Mouse (Mus musculus) ES-Bruce4 (cell line): ENCODE data around the gene Nat8f5. TPM values are rescaled to one million over a fixed set of nuclear protein-coding genes. Genes with fewer than 3 reads are reported as not detected.
"Not testable (repeated sequence)": the region's sequence is repeated elsewhere in the genome, so short reads cannot be mapped to it uniquely, and the experiment has no call there.

Source experiments
- H3K27ac ChIP-seq: 2 replicates; pipeline ENCODE4 v1.5.1; 2012; ENCODE audit warnings: low read length, inconsistent platforms; ENCODE audit not compliant: insufficient read depth
- H3K27me3 ChIP-seq: 2 replicates; pipeline ENCODE4 v1.6.1; 2012; ENCODE audit warnings: mild to moderate bottlenecking, low read length, inconsistent platforms; ENCODE audit not compliant: control insufficient read depth, poor library complexity, insufficient read depth, severe bottlenecking
- H3K36me3 ChIP-seq: 2 replicates; pipeline ENCODE4 v1.6.1; 2012; ENCODE audit warnings: inconsistent platforms, mild to moderate bottlenecking, low read length, moderate library complexity; ENCODE audit not compliant: control insufficient read depth, poor library complexity, insufficient read depth, severe bottlenecking
- H3K4me1 ChIP-seq: one replicate; pipeline ENCODE4 v1.8.1; 2011; ENCODE audit warnings: low read length; ENCODE audit not compliant: control insufficient read depth, insufficient read depth
- H3K4me3 ChIP-seq: 2 replicates; pipeline ENCODE4 v1.5.1; 2011; ENCODE audit warnings: low read depth, mild to moderate bottlenecking, low read length
- H3K9ac ChIP-seq: 2 replicates; pipeline ENCODE4 v1.6.1; 2012; ENCODE audit warnings: low read depth, mild to moderate bottlenecking, inconsistent platforms; ENCODE audit not compliant: poor library complexity, severe bottlenecking
- H3K9me3 ChIP-seq: replicated peaks from 2 replicates; pipeline ENCODE4 v1.6.1; 2012; ENCODE audit warnings: mild to moderate bottlenecking, low read length, inconsistent platforms; ENCODE audit not compliant: control insufficient read depth, poor library complexity, insufficient read depth, severe bottlenecking
- polyA plus RNA-seq: library from polyadenylated mRNA; stranded (reverse); fragments of >200 nt; gene quantifications from 2 replicates; pipeline ENCODE4 v1.2.4, GENCODE M21; 2011; ENCODE audit warnings: low read depth; ENCODE audit not compliant: missing spikeins, insufficient read depth, insufficient read length

Gene Nat8f5
- polyA plus RNA-seq, 1 experiment: not detected

DNA sequence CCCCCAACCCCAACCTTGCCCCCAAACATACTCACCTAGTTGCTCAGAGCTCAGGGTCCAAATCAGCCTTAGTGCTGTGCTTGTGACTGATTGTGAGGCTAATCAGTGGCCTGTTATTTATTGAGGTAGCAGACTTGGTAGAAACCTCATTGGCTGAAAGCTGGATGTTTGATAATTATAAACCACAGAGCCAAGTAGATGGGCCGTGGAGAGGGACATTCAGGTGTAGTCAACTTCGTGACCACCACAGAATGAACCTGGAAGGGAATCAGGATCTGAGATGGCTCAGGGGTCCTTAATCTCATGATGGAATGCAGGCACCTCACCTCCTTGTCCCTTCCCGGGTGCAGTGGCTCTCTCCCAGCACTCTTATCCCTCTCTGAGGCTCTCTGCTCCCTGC lies 11.0 kb downstream of the Nat8f5 start:
- H3K9me3 ChIP-seq, H3K27ac ChIP-seq, H3K9ac ChIP-seq, H3K4me1 ChIP-seq, H3K36me3 ChIP-seq, H3K27me3 ChIP-seq, H3K4me3 ChIP-seq: not testable (repeated sequence)

DNA sequence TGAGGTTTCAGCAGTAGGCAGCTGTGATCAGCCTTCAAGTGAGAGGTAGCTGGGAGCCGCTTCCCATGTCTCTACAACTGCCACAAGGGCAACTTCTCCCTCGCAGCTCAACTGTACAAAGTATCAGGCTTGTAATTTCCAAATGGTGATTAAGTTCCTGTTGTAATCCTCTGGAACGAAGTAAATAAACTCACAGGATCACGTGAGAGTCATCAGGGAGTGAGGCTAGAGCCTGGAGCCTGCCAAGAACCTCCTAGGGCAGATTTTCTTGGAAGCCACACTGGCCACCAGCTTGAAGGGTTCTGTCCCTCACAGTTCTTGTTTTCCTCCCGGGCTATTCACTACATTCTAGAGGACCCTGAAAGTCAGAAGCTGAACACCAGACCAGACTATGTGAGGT lies 17.6 kb downstream of the Nat8f5 start:
- H3K27ac ChIP-seq, H3K36me3 ChIP-seq, H3K9ac ChIP-seq, H3K27me3 ChIP-seq, H3K9me3 ChIP-seq, H3K4me1 ChIP-seq, H3K4me3 ChIP-seq: not testable (repeated sequence)

Other genes with a start within 250 kb of the Nat8f5 start
- 19.2 and 21.0 TPM in 2 replicates for gene Alms1, start 233.4 kb downstream of the Nat8f5 start, polyA plus RNA-seq
- not detected in 2 replicates for gene Nat8f7, start 107.8 kb downstream of the Nat8f5 start, polyA plus RNA-seq
- gene Nat8f3, start 55.2 kb downstream of the Nat8f5 start, polyA plus RNA-seq: not detected in 2 replicates
- not detected in 2 replicates for gene Nat8f6, start within 50 bp of the Nat8f5 start, polyA plus RNA-seq
- gene Nat8, start 11.1 kb upstream of the Nat8f5 start, polyA plus RNA-seq: not detected in 2 replicates
- gene Nat8f2, start 48.2 kb upstream of the Nat8f5 start, polyA plus RNA-seq: 0.33 TPM in 1 of 2 replicates, not detected in the other
- gene Nat8f4, start 83.9 kb upstream of the Nat8f5 start, polyA plus RNA-seq: 0.45 and 1.2 TPM in 2 replicates
- gene Tprkb, start 90.9 kb upstream of the Nat8f5 start, polyA plus RNA-seq: 25.0 and 31.6 TPM in 2 replicates
- gene Nat8f1, start 94.7 kb upstream of the Nat8f5 start, polyA plus RNA-seq: 1.0 and 1.7 TPM in 2 replicates
- 98.4 and 103 TPM in 2 replicates for gene Dusp11, start 140.7 kb upstream of the Nat8f5 start, polyA plus RNA-seq
- not detected in 2 replicates for gene Figla, start 195.2 kb upstream of the Nat8f5 start, polyA plus RNA-seq
- 0.24 TPM in 1 of 2 replicates, not detected in the other for gene Add2, start 207.7 kb upstream of the Nat8f5 start, polyA plus RNA-seq